Mouse (Mus musculus): ENCODE data around the gene Krtap15. TPM values are rescaled to one million over a fixed set of nuclear protein-coding genes. Genes with fewer than 3 reads are reported as not detected.

Krtap15 gene
- polyA plus RNA-seq (2012; ENCODE audit: low replicate concordance), result not detected in 2 replicates

GRCm38 (mm10) chr16:88820066-88820465 lies at the start of gene Krtap15:
Krtap15 (plus strand) TSS chr16:88820215.

GRCm38 (mm10) chr16:88774106-88774505 lies 45.9 kb upstream of the Krtap15 start, which contains the start of gene 2310057N15Rik:
2310057N15Rik (minus strand) TSS chr16:88774206.

GRCm38 (mm10) chr16:88777596-88777995 lies 42.4 kb upstream of the Krtap15 start, which contains the start of gene Gm5965:
Gm5965 (plus strand) TSS chr16:88777896.

GRCm38 (mm10) chr16:88811827-88812226 lies 8.2 kb upstream of the Krtap15 start, which contains the start of gene Gm20741:
Gm20741 (minus strand) TSS chr16:88812220.

GRCm38 (mm10) chr16:88826095-88826652 lies 6.2 kb downstream of the Krtap15 start, which contains the start of gene Krtap14:
Krtap14 (minus strand) TSS chr16:88826145.

DNA sequence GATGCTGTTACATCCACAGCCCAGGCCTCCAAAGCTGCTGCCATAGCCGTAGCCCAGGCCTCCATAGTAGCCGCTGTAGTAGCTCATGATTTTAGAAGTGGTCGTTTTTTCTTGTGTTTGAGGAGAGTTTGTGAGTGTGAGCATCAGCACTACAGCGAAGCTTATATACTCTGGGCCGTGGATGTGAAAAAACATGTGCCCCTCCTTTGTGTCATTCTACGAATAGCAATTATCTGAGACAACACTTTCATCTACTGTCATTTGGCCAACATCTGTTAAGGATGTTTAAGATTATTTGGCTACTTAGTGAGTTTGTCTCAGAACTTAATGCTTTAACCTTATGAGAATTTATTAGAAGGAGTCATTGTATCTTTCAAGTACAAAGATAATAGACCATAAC lies 49.3 kb downstream of the Krtap15 start, which contains the start of gene Krtap19-1:
Gene Krtap19-1 (minus strand): TSS at position 101 of the 400 bp plus-strand sequence.

DNA sequence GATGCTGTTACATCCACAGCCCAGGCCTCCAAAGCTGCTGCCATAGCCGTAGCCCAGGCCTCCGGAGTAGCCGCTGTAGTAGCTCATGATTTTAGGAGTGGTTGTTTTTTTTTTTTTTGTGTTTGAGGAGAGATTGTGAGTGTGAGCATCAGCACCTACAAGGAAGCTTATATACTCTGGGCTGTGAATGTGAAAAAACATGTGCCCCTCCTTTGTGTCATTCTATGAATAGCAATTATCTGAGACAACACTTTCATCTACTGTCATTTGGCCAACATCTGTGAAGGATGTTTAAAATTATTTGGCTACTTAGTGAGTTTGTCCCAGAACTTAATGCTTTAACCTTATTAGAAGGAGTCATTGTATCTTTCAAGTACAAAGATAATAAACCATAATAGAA lies 54.2 kb downstream of the Krtap15 start, which contains the start of gene Krtap19-2:
Gene Krtap19-2 (minus strand): TSS at position 101 of the 400 bp plus-strand sequence.

DNA sequence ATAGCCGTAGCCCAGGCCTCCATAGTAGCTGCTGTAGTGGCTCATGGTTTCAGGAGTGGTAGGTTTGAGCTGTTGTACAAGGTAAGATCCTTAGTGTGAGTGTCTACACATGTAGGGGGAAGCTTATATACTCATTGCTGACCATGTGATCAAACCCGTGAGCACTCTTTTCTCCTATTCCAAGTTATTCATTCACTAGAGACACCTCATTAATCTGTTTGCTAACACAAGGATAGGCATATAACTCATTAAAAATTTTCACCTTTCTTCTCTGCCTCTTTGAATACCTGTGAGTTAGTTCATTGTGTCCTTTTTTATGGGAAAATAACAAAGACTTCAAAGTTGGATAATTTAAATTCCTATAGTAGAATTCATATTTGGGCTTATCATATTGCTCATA lies 57.9 kb downstream of the Krtap15 start, which contains the start of gene Krtap19-3:
Gene Krtap19-3 (minus strand): TSS at position 101 of the 400 bp plus-strand sequence.

Other genes with a start within 250 kb of the Krtap15 start
- gene Krtap24-1, start 207.9 kb upstream of the Krtap15 start, polyA plus RNA-seq (2012; ENCODE audit: low replicate concordance), result not detected in 2 replicates
- not detected in 2 replicates for gene 2310079G19Rik, start 192.5 kb upstream of the Krtap15 start, polyA plus RNA-seq (2012; ENCODE audit: low replicate concordance)
- gene Krtap26-1, start 172.4 kb upstream of the Krtap15 start, polyA plus RNA-seq (2012; ENCODE audit: low replicate concordance), result not detected in 2 replicates
- not detected in 2 replicates for gene Krtap27-1, start 148.5 kb upstream of the Krtap15 start, polyA plus RNA-seq (2012; ENCODE audit: low replicate concordance)
- gene 2310061N02Rik, start 112.3 kb upstream of the Krtap15 start, polyA plus RNA-seq (2012; ENCODE audit: low replicate concordance), result not detected in 2 replicates
- gene Krtap13-1, start 91.4 kb upstream of the Krtap15 start, polyA plus RNA-seq (2012; ENCODE audit: low replicate concordance), result not detected in 2 replicates
- not detected in 2 replicates for gene Krtap13, start 68.6 kb upstream of the Krtap15 start, polyA plus RNA-seq (2012; ENCODE audit: low replicate concordance)
- not detected in 2 replicates for gene 2310034C09Rik, start 61.4 kb upstream of the Krtap15 start, polyA plus RNA-seq (2012; ENCODE audit: low replicate concordance)
- not detected in 2 replicates for gene 2310057N15Rik, start 46.0 kb upstream of the Krtap15 start, polyA plus RNA-seq (2012; ENCODE audit: low replicate concordance)
- gene Gm5965, start 42.3 kb upstream of the Krtap15 start, polyA plus RNA-seq (2012; ENCODE audit: low replicate concordance), result not detected in 2 replicates
- gene Gm20741, start 8.0 kb upstream of the Krtap15 start, polyA plus RNA-seq (2012; ENCODE audit: low replicate concordance), result not detected in 2 replicates
- gene Krtap14, start 5.9 kb downstream of the Krtap15 start, polyA plus RNA-seq (2012; ENCODE audit: low replicate concordance), result not detected in 2 replicates
- gene Krtap19-1, start 49.2 kb downstream of the Krtap15 start, polyA plus RNA-seq (2012; ENCODE audit: low replicate concordance), result not detected in 2 replicates
- not detected in 2 replicates for gene Krtap19-2, start 54.1 kb downstream of the Krtap15 start, polyA plus RNA-seq (2012; ENCODE audit: low replicate concordance)
- gene Krtap19-3, start 57.8 kb downstream of the Krtap15 start, polyA plus RNA-seq (2012; ENCODE audit: low replicate concordance), result not detected in 2 replicates
- not detected in 2 replicates for gene Krtap19-4, start 64.9 kb downstream of the Krtap15 start, polyA plus RNA-seq (2012; ENCODE audit: low replicate concordance)
- not detected in 2 replicates for gene Krtap19-5, start 76.2 kb downstream of the Krtap15 start, polyA plus RNA-seq (2012; ENCODE audit: low replicate concordance)
- gene Krtap19-9b, start 112.0 kb downstream of the Krtap15 start, polyA plus RNA-seq (2012; ENCODE audit: low replicate concordance), result not detected in 2 replicates
- gene Krtap16-3, start 142.7 kb downstream of the Krtap15 start, polyA plus RNA-seq (2012; ENCODE audit: low replicate concordance), result not detected in 2 replicates
- not detected in 2 replicates for gene Krtap22-2, start 190.5 kb downstream of the Krtap15 start, polyA plus RNA-seq (2012; ENCODE audit: low replicate concordance)
- not detected in 2 replicates for gene Gm10229, start 195.1 kb downstream of the Krtap15 start, polyA plus RNA-seq (2012; ENCODE audit: low replicate concordance)
- gene Krtap6-1, start 211.5 kb downstream of the Krtap15 start, polyA plus RNA-seq (2012; ENCODE audit: low replicate concordance), result not detected in 2 replicates
- not detected in 2 replicates for gene Gm10228, start 221.3 kb downstream of the Krtap15 start, polyA plus RNA-seq (2012; ENCODE audit: low replicate concordance)
- gene Krtap6-5, start 227.7 kb downstream of the Krtap15 start, polyA plus RNA-seq (2012; ENCODE audit: low replicate concordance), result not detected in 2 replicates
- gene 1110025L11Rik, start 243.8 kb downstream of the Krtap15 start, polyA plus RNA-seq (2012; ENCODE audit: low replicate concordance), result not detected in 2 replicates